Mouse (Mus musculus) heart, postnatal 25 days (tissue): Measurements from ENCODE around the gene Stoml3. TPM values are rescaled to one million over a fixed set of nuclear protein-coding genes. Genes with fewer than 3 reads are reported as not detected.
A peak's percentile ranks its signal among the peaks of the same experiment; 100 is the strongest.

Experiments used
- DNase-seq: peaks from one replicate; pipeline ENCODE4 v3.0.0; 2022; ENCODE audit warnings: low spot score
- intact Hi-C: fragments of 180-260 bp; cut with DNase I; formaldehyde crosslinking; loops from one replicate; pipeline ENCODE4 v1.15.1; 2025
- total RNA-seq, 2 experiments: library from RNA; stranded (reverse); gene quantifications; 2 replicates each; pipeline ENCODE4 v1.2.3; 2021

Stoml3 gene
- total RNA-seq, 2 experiments from 2014 or later, result not detected

GRCm38 (mm10) chr3:53474179-53474578 is 14.3 kb upstream of the Stoml3 start:
- intact Hi-C loops, result no loop called here
- no peak for DNase-seq

DNA sequence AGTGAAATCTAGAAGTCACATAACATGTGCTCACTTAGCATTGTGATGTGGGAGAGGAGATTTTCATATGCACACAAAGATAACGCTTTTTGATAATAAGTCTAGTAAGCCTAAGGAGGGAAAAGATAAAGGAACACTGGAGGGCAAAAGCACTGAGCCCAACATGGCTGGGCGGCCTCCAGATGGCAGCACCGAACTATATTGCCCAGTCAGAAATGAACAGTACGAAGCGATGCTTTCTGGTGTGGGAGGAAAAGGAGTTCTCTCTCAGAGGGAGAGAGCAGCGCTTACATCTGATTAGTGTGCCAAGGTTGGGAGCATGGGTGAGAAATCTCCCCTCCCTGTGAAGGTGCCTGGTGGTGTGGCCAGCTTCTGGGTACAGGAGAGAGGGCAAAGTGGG is 12.6 kb upstream of the Stoml3 start:
- intact Hi-C loops, result loop anchor here (1.0 kb wide), 1 partner anchor 15 kb away; no protein-coding TSS in a partner anchor

GRCm38 (mm10) chr3:53477468-53477867 is 11.0 kb upstream of the Stoml3 start:
- no peak for DNase-seq
- intact Hi-C loops, result no loop called here

More for the DNA sequence above, 12.6 kb upstream of the Stoml3 start:
- DNase-seq, result no peak

DNA sequence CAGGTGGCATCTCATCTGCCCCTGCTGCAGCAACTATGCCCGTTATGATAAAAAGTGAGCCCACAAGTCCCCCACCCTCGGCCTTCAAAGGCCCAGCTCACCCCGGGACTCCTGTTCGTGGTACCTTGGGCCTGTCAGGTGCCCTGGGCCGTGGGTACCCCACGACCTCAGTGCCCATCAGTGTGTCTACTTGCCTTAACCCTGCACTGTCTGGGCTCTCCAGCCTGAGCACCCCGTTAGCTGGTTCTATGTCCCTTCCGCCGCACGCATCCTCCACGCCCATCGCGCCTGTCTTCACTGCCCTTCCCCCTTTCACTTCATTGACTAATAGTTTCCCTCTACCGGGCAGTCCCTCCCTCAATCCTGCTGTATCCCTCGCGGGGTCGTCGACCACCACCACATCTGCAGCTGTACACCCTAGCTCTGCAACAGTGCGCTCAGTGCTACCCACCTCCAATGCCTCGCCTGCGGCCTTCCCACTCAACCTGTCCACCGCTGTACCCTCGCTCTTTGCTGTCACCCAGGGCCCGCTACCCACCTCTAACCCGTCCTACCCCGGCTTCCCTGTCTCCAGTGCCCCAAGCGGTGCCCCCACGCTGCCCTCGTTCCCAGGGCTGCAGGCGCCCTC is 9.9 kb upstream of the Stoml3 start:
- DNase-seq, result no peak
- intact Hi-C loops, result no loop called here

DNA sequence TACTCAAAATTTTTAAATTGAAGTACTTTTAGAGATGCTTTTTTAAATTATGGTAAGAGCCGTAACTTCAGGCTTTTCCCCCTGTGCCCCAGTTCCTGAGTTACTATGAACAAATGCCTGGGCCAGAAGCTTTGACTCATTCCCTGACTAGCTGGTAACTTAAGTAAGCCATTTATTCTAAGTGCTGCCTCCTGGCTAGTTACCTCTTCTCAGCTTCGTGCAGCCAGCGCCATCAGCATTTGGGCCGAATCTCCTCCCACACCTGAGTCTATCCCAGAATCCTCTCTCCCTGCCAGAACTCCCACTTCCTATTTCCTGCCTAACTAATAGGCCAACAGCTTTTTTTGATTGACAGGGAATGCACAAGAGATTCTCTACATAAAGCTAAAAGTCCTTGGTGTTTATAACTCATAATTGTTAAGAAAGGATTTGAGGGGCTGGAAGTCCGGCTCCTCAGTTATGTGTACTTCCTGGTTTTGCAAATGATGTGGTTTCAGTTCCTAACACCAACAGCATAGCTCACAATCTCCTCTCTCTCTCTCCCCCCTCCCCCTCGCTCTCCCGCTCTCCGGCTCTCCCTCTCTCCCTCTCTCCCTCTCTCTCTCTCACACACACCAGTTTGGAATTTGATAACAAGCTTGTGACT is 4.9 kb upstream of the Stoml3 start:
- DNase-seq, result no peak
- intact Hi-C loops, result no loop called here

DNA sequence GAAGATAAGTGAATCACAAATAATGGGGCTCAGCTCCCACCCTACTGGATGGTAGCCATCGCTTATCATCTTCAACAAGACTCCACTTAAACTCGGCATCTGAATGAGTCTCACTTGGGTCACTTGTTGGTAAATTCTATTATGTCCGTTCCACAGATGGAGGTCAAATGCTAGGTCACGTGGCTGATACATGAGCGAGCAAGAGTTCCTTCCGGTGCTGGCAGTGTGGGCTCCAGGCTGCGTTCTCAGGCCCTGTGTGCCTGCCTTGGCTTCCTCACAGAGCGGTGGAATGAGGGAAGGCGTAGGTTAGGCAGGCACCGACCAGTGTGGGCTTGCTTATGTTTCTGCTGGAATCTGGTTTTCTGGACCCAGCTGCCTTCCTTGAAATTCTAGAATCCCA is 1.9 kb upstream of the Stoml3 start:
- intact Hi-C loops, result no loop called here

DNA sequence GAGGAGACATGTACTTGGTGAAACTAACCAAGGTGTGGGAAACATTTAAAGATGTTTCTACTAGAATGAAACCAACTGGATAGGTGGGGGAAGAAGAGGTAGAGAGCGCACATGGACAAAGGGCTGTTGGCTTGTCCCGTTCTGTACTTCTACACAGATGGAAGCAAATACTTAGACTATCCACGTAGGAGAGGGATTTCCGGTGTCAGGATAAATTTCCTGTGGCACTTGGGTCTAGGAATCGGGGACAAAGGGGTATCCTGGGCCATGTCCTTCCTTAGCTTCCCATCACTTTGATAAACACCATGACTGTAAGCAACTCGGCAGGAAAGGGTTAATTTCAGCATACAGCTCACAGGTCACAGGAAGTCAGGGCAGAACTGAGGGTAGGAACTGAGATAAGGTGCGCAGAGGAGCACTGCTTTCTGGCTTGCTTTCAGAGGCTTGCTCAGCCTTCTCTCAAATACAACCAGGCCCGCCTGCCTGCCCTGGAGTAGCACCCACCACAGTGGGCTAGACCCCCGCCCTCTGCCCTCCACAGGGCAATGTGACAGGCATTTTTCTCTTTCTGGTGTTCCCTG is 1.4 kb upstream of the Stoml3 start:
- DNase-seq, result no peak
- intact Hi-C loops, result no loop called here

More for the DNA sequence above, 1.9 kb upstream of the Stoml3 start:
- DNase-seq, result no peak

GRCm38 (mm10) chr3:53498351-53498905 is 10.0 kb downstream of the Stoml3 start:
- DNase-seq, result no peak
- intact Hi-C loops, result no loop called here

GRCm38 (mm10) chr3:53502428-53502827 is 14.0 kb downstream of the Stoml3 start:
- DNase-seq, result no peak
- intact Hi-C loops, result no loop called here

GRCm38 (mm10) chr3:53513096-53513495 is 24.6 kb downstream of the Stoml3 start:
- no peak for DNase-seq

GRCm38 (mm10) chr3:53514221-53515065 is 26.0 kb downstream of the Stoml3 start:
- no peak for DNase-seq
- intact Hi-C loops, result no loop called here

More at GRCm38 (mm10) chr3:53513096-53513495, 24.6 kb downstream of the Stoml3 start:
- intact Hi-C loops, result no loop called here

- no peak for DNase-seq
- intact Hi-C loops, result loop anchor here (10.0 kb wide), 1 partner anchor 792 kb away; no protein-coding TSS in a partner anchor
Measured at GRCm38 (mm10) chr3:53522794-53523193, 34.3 kb downstream of the Stoml3 start.

DNA sequence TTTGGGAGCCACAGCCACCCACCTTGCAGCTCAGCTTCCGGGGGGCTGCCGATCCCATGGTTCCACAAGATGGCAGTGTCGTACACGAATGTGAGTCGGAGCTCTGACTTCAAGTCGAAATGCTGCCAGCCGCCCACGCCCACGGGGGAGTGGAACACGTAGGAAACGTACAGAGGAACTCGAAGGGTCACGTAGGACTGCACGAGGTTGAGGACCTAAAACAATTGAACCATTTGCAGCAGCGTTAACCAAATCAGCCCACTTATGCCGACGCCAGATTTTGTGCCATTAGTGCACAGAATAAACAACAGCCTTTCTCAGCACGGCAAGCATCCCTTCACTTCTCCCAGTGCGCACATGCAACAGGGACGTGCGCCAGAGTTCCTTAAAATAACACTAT is 37.3 kb downstream of the Stoml3 start:
- intact Hi-C loops, result loop anchor here (5.0 to 10.0 kb wide), 3 partner anchors 132 to 789 kb away; partner anchors contain the start of gene Frem2
- peak; percentile 1 for DNase-seq

GRCm38 (mm10) chr3:53530305-53530704 is 41.9 kb downstream of the Stoml3 start:
- DNase-seq, result no peak
- intact Hi-C loops, result no loop called here

GRCm38 (mm10) chr3:53532091-53532490 is 43.6 kb downstream of the Stoml3 start:
- intact Hi-C loops, result no loop called here
- no peak for DNase-seq

DNA sequence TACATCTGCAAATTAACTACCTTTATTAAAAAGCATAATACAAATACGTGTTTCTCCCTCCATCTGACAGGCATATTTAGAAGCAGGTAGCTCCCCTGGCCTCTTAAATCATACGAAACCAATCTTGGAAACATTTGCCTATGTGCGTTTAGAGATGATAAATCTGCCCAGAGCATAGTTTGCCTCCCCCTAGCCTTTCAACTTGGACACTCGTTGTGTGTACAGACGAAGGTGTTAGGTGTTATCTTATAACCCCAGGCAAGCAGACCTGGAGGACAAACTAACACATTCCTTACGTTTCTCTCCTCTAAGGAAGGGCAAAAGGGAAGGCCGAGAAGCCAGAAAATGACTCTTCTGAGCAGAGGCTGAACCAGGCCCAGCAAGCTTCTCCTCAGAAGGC is 64.2 kb downstream of the Stoml3 start:
- intact Hi-C loops, result no loop called here
- DNase-seq, result no peak

- no peak for DNase-seq
- intact Hi-C loops, result no loop called here
Measured at GRCm38 (mm10) chr3:53555031-53555952, 66.8 kb downstream of the Stoml3 start.

DNA sequence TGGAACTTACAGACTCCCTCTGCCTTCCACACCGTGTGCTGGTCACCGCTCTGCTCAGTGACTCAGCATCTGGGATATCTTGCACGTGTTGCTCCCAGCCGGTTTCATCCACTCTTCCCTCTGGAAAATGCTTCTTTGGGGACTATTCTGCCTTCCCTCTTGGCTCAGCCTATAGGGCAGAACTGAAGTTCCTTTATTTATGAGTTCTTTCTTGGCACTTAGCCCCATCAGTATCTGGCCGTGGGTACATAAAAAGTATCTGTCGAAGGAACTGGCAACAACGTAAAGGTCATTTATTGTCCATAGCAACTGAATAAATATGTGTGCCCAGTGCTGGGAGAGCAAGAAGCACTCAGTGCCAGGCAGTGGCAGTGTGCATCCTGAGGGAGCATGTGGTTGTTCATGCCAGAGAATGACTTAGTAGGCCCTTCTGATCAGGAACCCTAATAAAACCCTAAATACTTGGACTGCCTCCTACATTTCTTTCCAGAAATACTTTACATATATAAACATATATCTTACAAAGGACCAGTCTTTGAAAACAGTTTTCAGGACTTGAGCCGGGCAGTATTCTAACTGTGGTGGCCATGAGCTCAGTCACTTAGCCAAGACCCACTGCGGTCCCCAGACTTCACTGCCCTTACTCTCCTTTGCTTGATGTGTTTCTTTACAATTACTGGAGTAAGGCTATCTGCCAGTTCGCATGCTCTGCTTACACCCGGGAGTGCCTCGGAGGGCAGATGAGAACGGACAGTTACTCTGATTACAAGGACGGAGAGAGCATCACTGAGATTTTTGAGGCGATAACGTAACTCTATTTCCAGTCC is 69.1 kb downstream of the Stoml3 start:
- no peak for DNase-seq
- intact Hi-C loops, result no loop called here
